Mouse (Mus musculus) spleen, adult 18-20 months (tissue): ENCODE data around the gene Zfp942.

Source experiments
- DNase-seq, 2 experiments: peaks; one replicate each; pipeline ENCODE4 v3.0.0; 2022; ENCODE audit warnings: mixed read lengths in 2 of 2

Gene Zfp942

GRCm38 (mm10) chr17:21962107-21962907 is at the start of gene Zfp942, which contains the start of gene Zfp943:
TSS of gene Zfp942 (minus strand) at chr17:21962464.
TSS of gene Zfp943 (plus strand) at chr17:21962552.
- peak; percentile 59 to 68 for DNase-seq

- DNase-seq: no peak
Measured at GRCm38 (mm10) chr17:21963302-21963701, 1.0 kb upstream of the Zfp942 start.

- peak in 1 of 2 experiments; percentile 35 for DNase-seq
Measured at GRCm38 (mm10) chr17:21909456-21910052, 52.7 kb downstream of the Zfp942 start, which contains the start of gene Zfp995. TSS of gene Zfp995 (minus strand) at chr17:21909926.

- no peak for DNase-seq
Measured at GRCm38 (mm10) chr17:21909039-21909438, 53.2 kb downstream of the Zfp942 start.
